Mouse (Mus musculus): ENCODE data around the gene Nuak2. TPM values are rescaled to one million over a fixed set of nuclear protein-coding genes. Genes with fewer than 3 reads are reported as not detected.

The Nuak2 gene
- polyA plus RNA-seq, 1 experiment from 2014 or later: 49.9 TPM

DNA sequence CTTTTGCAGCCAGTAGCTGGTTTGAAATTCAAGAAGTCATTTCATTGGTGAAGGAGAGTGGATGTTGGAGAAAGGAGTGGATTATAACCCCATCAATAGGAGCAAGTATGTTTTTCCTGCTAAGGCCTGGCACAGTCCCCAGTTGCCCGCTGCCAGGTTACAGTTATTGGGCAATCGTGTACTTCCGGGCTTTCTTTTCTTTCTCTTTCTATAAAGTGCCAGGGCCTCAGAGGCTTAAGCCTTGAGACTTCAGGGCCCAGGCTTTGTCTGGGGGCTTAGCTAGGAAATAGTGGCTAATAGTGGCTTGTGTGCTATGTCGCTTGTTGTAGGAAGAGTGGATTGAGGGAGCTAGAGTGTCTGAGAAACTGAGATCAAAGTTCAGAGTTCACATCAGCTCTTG lies 1.5 kb downstream of the Nuak2 start:
- Histone ChIP-seq H3K9me3 (no peaks in the 10 kb centered on the region), H3K36me3 (replicated peaks) (0 out of 2 replicates have a peak, but pooled peaks cover 8% of the 10 kb centered on the region), H3K4me1 (peaks cover 66% of the 10 kb centered on the region), H3K27me3 (no peaks in the 10 kb centered on the region), H3K27ac (peak overlapping the region; percentile 99), H3K9ac (peak overlapping the region; percentile 89), H3K4me2 (peak overlapping the region; percentile 76), H3K4me3 (replicated peaks) (peak overlapping the region; percentile 83)
- no peak for ATAC-seq (ENCODE audit: low FRiP score)
- 8% methylated on average over 4 of the region's 4 CpGs for WGBS

DNA sequence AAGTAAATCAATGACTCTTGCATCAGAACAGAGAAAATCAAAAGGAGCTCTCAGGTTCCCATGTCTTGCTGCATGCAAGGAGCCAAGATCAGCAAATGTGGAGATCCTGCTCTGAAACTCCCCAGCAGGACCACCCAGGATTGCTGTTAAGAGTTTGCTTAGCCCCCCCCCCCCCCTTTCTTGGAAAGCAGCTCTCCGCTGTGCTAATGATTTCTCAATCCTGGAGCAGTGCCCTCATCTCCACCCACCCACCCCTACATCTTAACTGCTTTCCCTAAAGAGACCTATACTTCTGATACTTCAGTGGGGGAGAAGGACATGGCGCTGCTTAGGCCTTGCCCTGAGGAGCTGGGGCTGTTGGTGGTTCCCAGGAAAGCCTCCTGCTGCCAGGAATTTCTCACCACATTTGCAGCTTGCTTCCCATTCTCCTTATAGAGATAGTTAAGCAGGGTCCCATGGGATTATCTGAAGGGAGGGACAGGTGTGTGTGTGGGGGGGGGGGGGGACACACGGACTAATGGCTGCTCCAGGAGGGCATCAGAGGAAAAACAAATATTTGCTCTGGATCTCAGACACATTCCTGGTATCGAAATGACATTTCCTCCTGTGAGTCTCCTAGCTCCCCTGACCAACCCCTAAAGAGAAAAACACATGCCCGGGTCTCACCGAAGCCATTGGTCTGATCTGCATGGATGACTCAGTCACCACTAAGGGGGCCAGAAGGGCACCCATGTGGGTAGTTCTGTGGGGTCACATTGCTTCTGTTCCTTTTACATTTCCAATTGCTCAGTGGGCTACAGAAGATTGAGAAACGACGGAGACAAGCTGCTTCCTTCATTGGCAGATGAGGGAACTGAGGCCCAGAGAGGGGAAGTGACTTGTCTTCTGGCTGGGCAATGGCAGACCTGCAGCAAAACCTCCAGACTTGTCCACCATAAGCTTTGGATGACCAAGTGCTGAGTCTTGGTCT lies 2.3 kb downstream of the Nuak2 start:
- 31% methylated on average over 8 of the region's 8 CpGs for WGBS
- no peak for ATAC-seq (ENCODE audit: low FRiP score)
- H3K9ac ChIP-seq: peak overlapping the region; percentile 89
- H3K9me3 ChIP-seq: no peaks in the 10 kb centered on the region
- peaks cover 69% of the 10 kb centered on the region for H3K4me1 ChIP-seq
- no peaks in the 10 kb centered on the region for H3K27me3 ChIP-seq
- H3K4me2 ChIP-seq: peak overlapping the region; percentile 76
- H3K27ac ChIP-seq: peak overlapping the region; percentile 99
- H3K4me3 ChIP-seq (replicated peaks): peak overlapping the region; percentile 83
- 0 out of 2 replicates have a peak, but pooled peaks cover 8% of the 10 kb centered on the region for H3K36me3 ChIP-seq (replicated peaks)

DNA sequence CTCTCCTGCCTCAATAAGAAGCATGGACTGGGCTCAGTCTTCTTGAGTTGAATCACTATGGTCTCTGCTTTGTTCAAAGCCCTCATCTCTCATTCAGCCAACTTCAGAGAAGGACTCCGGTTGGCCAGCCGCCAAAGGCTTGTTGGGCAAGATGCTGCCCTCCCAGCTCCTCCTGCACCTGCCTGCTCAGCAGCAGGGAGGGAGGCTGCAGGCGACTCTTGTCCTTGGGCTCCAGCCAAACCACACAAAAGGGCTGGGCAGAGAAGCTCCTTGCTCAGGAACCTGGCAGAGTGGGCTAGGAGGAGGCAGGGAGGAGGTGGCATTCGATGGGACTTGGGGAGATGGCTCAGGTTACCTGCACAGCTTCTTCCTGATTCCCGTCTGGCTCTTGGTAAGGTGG lies 3.3 kb downstream of the Nuak2 start:
- Histone ChIP-seq H3K27me3 (no peaks in the 10 kb centered on the region), H3K36me3 (replicated peaks) (0 out of 2 replicates have a peak, but pooled peaks cover 8% of the 10 kb centered on the region), H3K27ac (peak overlapping the region; percentile 99), H3K4me3 (replicated peaks) (peak overlapping the region; percentile 83), H3K4me2 (peak overlapping the region; percentile 76), H3K4me1 (peaks cover 80% of the 10 kb centered on the region), H3K9me3 (no peaks in the 10 kb centered on the region), H3K9ac (peak overlapping the region; percentile 89; the same call in 1 of the 2 replicates)
- 25% methylated on average over 5 of the region's 5 CpGs for WGBS
- ATAC-seq (ENCODE audit: low FRiP score): peak; percentile 2; the same call in 1 of the 2 replicates

GRCm38 (mm10) chr1:132321821-132322580 lies 6.1 kb downstream of the Nuak2 start:
- Histone ChIP-seq H3K4me3 (replicated peaks) (no peak overlapping the region), H3K27ac (peak overlapping the region; percentile 99), H3K36me3 (replicated peaks) (peaks cover 34% of the 10 kb centered on the region), H3K27me3 (no peaks in the 10 kb centered on the region), H3K9ac (0 out of 2 replicates have a peak overlapping the region, but pooled peaks have one; percentile 17), H3K4me2 (peak overlapping the region; percentile 44), H3K4me1 (peaks cover 99% of the 10 kb centered on the region), H3K9me3 (no peaks in the 10 kb centered on the region)
- peak; percentile 20; the same call in 1 of the 2 replicates for ATAC-seq (ENCODE audit: low FRiP score)
- WGBS: 21% methylated on average over 7 of the region's 7 CpGs

DNA sequence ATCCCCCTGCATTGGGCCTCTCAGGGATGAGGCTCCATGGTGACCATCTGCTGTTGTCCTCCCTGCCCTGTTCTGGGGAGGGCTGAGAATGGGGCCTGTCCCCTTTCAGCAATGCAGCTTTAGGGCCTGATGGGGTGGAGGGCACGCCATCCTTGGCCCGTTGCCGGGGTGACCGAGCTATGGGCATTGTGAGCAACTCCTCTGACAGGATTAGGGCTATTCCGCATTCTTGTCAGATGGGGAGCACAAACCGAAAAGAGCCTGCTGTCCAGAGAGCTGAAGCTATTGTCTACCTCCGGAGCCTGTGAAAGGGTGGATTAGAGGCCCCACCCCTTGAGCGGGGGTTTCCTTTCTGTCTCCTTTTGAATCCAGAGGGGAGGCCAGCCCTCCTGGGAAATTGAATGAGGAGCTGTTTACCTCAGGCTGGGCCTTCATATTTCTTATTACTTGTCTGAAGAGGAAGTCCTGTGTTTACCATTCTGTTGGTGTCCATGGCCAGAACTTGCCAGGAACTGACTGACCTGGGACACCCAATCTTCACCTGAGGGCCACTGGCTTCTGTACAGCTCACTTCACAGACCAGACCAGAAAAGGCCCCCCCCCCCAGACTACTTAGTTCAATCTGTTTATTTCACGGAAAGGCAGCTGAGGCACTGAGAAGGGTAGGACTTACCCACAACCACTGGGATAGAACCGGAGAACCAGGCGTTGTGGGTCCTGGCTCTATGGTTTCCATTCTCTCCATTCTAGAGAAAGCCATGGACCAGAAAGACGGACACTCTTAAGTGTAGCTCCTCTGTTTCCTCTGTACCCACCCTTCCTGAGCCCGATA lies 7.0 kb downstream of the Nuak2 start:
- H3K4me3 ChIP-seq (replicated peaks): no peak overlapping the region; the same call in 1 of the 2 replicates
- 6% methylated on average over 13 of the region's 13 CpGs for WGBS

GRCm38 (mm10) chr1:132326777-132327176 lies 10.9 kb downstream of the Nuak2 start:
- Histone ChIP-seq H3K4me3 (replicated peaks) (no peak overlapping the region), H3K9me3 (no peaks in the 10 kb centered on the region), H3K4me2 (no peak overlapping the region), H3K4me1 (peaks cover 96% of the 10 kb centered on the region), H3K27ac (peak overlapping the region; percentile 80), H3K36me3 (replicated peaks) (peaks cover 71% of the 10 kb centered on the region), H3K27me3 (no peaks in the 10 kb centered on the region), H3K9ac (no peak overlapping the region)
- ATAC-seq (ENCODE audit: low FRiP score): peak; percentile 13; the same call in 1 of the 2 replicates
- WGBS: 50% methylated on average over 9 of the region's 9 CpGs

More for the DNA sequence above, 7.0 kb downstream of the Nuak2 start:
- Histone ChIP-seq H3K27ac (peak overlapping the region; percentile 99), H3K9me3 (no peaks in the 10 kb centered on the region), H3K9ac (no peak overlapping the region), H3K4me1 (peaks cover 100% of the 10 kb centered on the region), H3K27me3 (no peaks in the 10 kb centered on the region), H3K36me3 (replicated peaks) (peaks cover 43% of the 10 kb centered on the region), H3K4me2 (peak overlapping the region; percentile 44)
- peak; percentile 88 for ATAC-seq (ENCODE audit: low FRiP score)

DNA sequence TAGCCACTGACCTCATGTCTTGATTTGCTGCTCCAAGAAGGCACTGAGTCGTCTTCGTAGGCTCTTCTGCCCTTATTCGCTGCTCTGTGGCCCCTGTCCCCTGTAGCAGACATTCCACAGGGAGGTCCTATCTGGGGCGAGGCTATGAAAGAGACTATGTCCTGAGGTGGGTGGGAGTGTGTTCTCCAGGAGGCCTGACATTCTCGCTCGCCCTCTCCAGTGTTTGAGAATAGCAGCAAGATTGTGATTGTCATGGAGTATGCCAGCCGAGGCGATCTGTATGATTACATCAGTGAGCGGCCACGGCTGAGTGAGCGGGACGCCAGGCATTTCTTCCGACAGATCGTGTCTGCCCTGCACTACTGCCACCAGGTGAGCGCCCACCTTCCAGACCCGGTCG lies 11.6 kb downstream of the Nuak2 start:
- no peak for ATAC-seq (ENCODE audit: low FRiP score)
- Histone ChIP-seq H3K4me1 (peaks cover 96% of the 10 kb centered on the region), H3K27me3 (no peaks in the 10 kb centered on the region), H3K36me3 (replicated peaks) (peaks cover 78% of the 10 kb centered on the region), H3K9ac (no peak overlapping the region; the same call in 1 of the 2 replicates), H3K4me2 (peak overlapping the region; percentile 6; the same call in 1 of the 2 replicates), H3K9me3 (no peaks in the 10 kb centered on the region), H3K27ac (peak overlapping the region; percentile 80), H3K4me3 (replicated peaks) (no peak overlapping the region)
- 87% methylated on average over 17 of the region's 17 CpGs for WGBS

GRCm38 (mm10) chr1:132328565-132328964 lies 12.6 kb downstream of the Nuak2 start:
- H3K4me2 ChIP-seq: no peak overlapping the region
- peaks cover 96% of the 10 kb centered on the region for H3K4me1 ChIP-seq
- WGBS: 91% methylated on average over 3 of the region's 3 CpGs
- H3K27me3 ChIP-seq: no peaks in the 10 kb centered on the region
- no peak for ATAC-seq (ENCODE audit: low FRiP score)
- peak overlapping the region; percentile 25; the same call in 1 of the 2 replicates for H3K27ac ChIP-seq
- no peak overlapping the region for H3K9ac ChIP-seq
- no peak overlapping the region for H3K4me3 ChIP-seq (replicated peaks)
- H3K9me3 ChIP-seq: no peaks in the 10 kb centered on the region
- peaks cover 81% of the 10 kb centered on the region for H3K36me3 ChIP-seq (replicated peaks)

- no peak for ATAC-seq (ENCODE audit: low FRiP score)
- Histone ChIP-seq H3K9ac (no peak overlapping the region), H3K4me1 (peaks cover 96% of the 10 kb centered on the region), H3K9me3 (no peaks in the 10 kb centered on the region), H3K27me3 (no peaks in the 10 kb centered on the region), H3K36me3 (replicated peaks) (peaks cover 76% of the 10 kb centered on the region), H3K4me3 (replicated peaks) (no peak overlapping the region), H3K4me2 (no peak overlapping the region), H3K27ac (0 out of 2 replicates have a peak overlapping the region, but pooled peaks have one; percentile 93)
- WGBS: 87% methylated on average over 7 of the region's 7 CpGs
Measured at GRCm38 (mm10) chr1:132329656-132330055, 13.7 kb downstream of the Nuak2 start.

DNA sequence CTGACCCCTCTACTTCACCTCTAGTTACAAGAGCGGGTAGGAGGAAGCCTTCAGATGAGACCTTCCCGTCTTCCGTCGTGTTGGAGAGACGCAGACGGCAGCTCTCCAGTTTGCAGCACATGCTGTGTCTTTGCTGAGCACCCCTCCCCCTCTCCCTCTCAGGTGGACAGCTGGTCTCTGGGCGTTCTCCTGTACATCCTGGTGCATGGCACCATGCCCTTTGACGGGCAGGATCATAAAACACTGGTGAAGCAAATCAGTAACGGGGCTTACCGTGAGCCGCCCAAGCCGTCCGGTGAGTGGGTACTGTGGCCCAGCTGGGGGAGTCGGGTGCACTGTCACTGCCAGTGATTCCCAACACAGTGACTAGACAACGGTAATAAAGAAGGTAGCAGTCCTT lies 14.5 kb downstream of the Nuak2 start:
- no peak overlapping the region for H3K4me2 ChIP-seq
- peaks cover 96% of the 10 kb centered on the region for H3K4me1 ChIP-seq
- 0 out of 2 replicates have a peak overlapping the region, but pooled peaks have one; percentile 3 for H3K9ac ChIP-seq
- H3K27ac ChIP-seq: peak overlapping the region; percentile 93
- no peak overlapping the region for H3K4me3 ChIP-seq (replicated peaks)
- peaks cover 70% of the 10 kb centered on the region for H3K36me3 ChIP-seq (replicated peaks)
- no peaks in the 10 kb centered on the region for H3K9me3 ChIP-seq
- 77% methylated on average over 15 of the region's 15 CpGs for WGBS
- no peak for ATAC-seq (ENCODE audit: low FRiP score)
- H3K27me3 ChIP-seq: no peaks in the 10 kb centered on the region

- Histone ChIP-seq H3K4me2 (no peak overlapping the region), H3K9ac (no peak overlapping the region), H3K27ac (peak overlapping the region; percentile 93), H3K9me3 (no peaks in the 10 kb centered on the region), H3K4me3 (replicated peaks) (no peak overlapping the region), H3K4me1 (peaks cover 96% of the 10 kb centered on the region), H3K36me3 (replicated peaks) (peaks cover 61% of the 10 kb centered on the region), H3K27me3 (no peaks in the 10 kb centered on the region)
- no peak for ATAC-seq (ENCODE audit: low FRiP score)
- 88% methylated on average over 17 of the region's 17 CpGs for WGBS
Measured at GRCm38 (mm10) chr1:132331283-132331682, 15.4 kb downstream of the Nuak2 start.

All from forebrain, embryonic 12.5 days (tissue).